Mouse (Mus musculus): ENCODE results near the gene Cldn4. TPM values are rescaled to one million over a fixed set of nuclear protein-coding genes. Genes with fewer than 3 reads are reported as not detected.

Cldn4 gene
- polyA plus RNA-seq, 1 experiment from 2014 or later, result 28.2 TPM

DNA sequence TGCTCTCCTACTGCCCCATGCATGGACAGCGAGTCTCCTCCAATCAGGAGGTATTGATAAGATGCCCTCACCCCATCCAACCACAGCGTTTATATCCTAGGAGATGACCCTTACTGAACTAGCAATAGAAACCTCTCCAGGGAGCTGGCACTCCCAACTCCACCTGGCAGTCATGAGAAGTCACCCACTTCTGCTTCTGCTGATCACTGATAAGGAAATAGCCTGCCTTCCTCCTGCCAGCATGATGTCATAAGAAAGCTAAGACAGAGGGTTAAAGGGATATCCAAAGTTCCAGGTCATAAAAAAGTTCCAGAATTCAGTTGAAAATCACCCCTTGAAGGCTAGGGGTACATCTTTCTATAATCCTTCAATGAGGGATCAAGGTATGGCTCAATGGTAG lies 29.4 kb upstream of the Cldn4 start:
- Histone ChIP-seq H3K4me2 (replicated peaks; ENCODE audit: low read depth, low read length) (no peak overlapping the region), H3K4me3 (ENCODE audit: low read depth, low read length) (no peak overlapping the region), H3K4me1 (ENCODE audit: insufficient read depth, low read depth, low read length) (peaks cover 3% of the 10 kb centered on the region; the same call in 1 of the 2 replicates), H3K9me3 (ENCODE audit: low read length) (no peaks in the 10 kb centered on the region), H3K27ac (ENCODE audit: low read length) (no peak overlapping the region), H3K27me3 (replicated peaks; ENCODE audit: insufficient read depth, low read length) (no peaks in the 10 kb centered on the region), H3K36me3 (ENCODE audit: insufficient read depth, low read length) (no peaks in the 10 kb centered on the region), H3K9ac (replicated peaks; ENCODE audit: low read depth) (no peak overlapping the region)
- ATAC-seq, result no peak
- TF ChIP-seq CTCF (IDR thresholded peaks at IDR 0.05), result no peak
- TF ChIP-seq EP300 (IDR thresholded peaks at IDR 0.05), result no peak
- WGBS, result 76% methylated on average over 2 of the region's 2 CpGs
- no peak for DNase-seq (ENCODE audit: low spot score)

DNA sequence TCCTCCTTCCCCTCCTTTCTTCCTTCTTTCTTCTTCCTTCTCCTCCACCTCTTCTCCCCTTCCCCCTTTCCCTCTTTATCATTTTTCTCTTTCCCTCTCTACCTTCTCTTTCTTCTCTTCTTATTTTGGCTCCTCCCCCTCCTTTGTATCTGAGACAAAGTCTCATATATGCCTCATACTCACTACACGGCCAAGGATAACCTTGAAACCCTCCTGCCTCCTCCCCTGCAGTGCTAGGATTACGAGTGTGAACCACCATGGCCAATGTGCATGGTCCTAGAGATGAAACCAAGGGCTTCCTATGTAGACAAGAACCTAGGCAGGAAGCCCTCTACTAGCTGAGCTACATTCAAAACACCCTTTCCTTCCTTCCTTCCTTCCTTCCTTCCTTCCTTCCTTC lies 28.2 kb upstream of the Cldn4 start:
- no peak for TF ChIP-seq EP300 (IDR thresholded peaks at IDR 0.05)
- TF ChIP-seq CTCF (IDR thresholded peaks at IDR 0.05), result no peak
- Histone ChIP-seq H3K9me3 (ENCODE audit: low read length) (no peaks in the 10 kb centered on the region), H3K4me1 (ENCODE audit: insufficient read depth, low read depth, low read length) (peaks cover 3% of the 10 kb centered on the region; the same call in 1 of the 2 replicates), H3K4me2 (replicated peaks; ENCODE audit: low read depth, low read length) (no peak overlapping the region), H3K4me3 (ENCODE audit: low read depth, low read length) (no peak overlapping the region), H3K36me3 (ENCODE audit: insufficient read depth, low read length) (no peaks in the 10 kb centered on the region), H3K9ac (replicated peaks; ENCODE audit: low read depth) (no peak overlapping the region), H3K27me3 (replicated peaks; ENCODE audit: insufficient read depth, low read length) (no peaks in the 10 kb centered on the region), H3K27ac (ENCODE audit: low read length) (0 out of 2 replicates have a peak overlapping the region, but pooled peaks have one; percentile 43)
- ATAC-seq (no peak), DNase-seq (ENCODE audit: low spot score) (no peak)
- 35% methylated on average over 2 of the region's 2 CpGs for WGBS

DNA sequence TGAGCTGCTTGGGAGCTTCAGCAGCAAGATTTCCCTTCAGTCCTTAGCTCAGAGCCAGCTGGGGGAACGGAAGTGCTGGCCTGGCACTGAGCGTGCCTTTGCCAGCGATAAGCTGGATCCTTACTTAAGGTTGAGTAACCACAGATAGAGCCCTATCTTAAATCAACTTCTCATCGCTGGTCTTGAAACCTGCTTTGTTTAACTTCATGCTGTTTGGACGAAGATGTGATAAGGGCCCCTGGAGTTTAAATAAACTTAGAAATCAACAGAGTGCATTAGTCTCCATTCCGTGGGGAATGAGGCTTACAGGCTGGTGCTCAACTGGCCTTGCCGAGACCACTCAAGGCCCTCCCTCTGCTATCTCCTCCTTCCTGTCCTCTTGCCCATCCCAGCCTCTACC lies 27.6 kb upstream of the Cldn4 start:
- Histone ChIP-seq H3K27ac (ENCODE audit: low read length) (peak overlapping the region; percentile 72), H3K4me1 (ENCODE audit: insufficient read depth, low read depth, low read length) (peaks cover 3% of the 10 kb centered on the region; the same call in 1 of the 2 replicates), H3K9ac (replicated peaks; ENCODE audit: low read depth) (no peak overlapping the region), H3K9me3 (ENCODE audit: low read length) (no peaks in the 10 kb centered on the region), H3K4me2 (replicated peaks; ENCODE audit: low read depth, low read length) (0 out of 2 replicates have a peak overlapping the region, but pooled peaks have one; percentile 17), H3K4me3 (ENCODE audit: low read depth, low read length) (no peak overlapping the region), H3K27me3 (replicated peaks; ENCODE audit: insufficient read depth, low read length) (no peaks in the 10 kb centered on the region), H3K36me3 (ENCODE audit: insufficient read depth, low read length) (no peaks in the 10 kb centered on the region)
- ATAC-seq, result peak; percentile 87
- DNase-seq (ENCODE audit: low spot score), result peak; percentile 80
- TF ChIP-seq CTCF (IDR thresholded peaks at IDR 0.05) (no peak), EP300 (IDR thresholded peaks at IDR 0.05) (peak; percentile 87)
- 4% methylated on average over 7 of the region's 7 CpGs for WGBS

DNA sequence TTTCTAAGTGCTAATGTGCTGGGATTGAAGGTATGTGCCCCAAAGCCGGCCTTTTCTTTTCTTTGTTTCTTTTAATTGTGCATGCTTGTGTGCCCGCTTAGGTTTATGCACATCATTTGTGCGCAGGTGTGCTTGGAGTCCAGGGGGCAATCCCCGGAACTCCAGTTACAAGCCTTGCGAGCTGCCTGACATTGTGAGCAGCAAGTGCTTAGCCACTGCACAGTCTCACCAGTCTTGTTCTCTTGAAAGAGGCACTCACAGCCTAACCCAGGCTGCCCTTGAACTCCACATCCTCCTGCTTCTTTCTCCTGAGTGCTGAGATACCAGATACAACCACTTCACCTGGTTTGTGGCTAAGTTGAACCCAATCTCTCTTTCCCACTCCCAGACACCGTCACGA lies 26.8 kb upstream of the Cldn4 start:
- Histone ChIP-seq H3K4me3 (ENCODE audit: low read depth, low read length) (no peak overlapping the region), H3K27ac (ENCODE audit: low read length) (peak overlapping the region; percentile 68), H3K4me1 (ENCODE audit: insufficient read depth, low read depth, low read length) (peaks cover 3% of the 10 kb centered on the region; the same call in 1 of the 2 replicates), H3K27me3 (replicated peaks; ENCODE audit: insufficient read depth, low read length) (no peaks in the 10 kb centered on the region), H3K36me3 (ENCODE audit: insufficient read depth, low read length) (no peaks in the 10 kb centered on the region), H3K9ac (replicated peaks; ENCODE audit: low read depth) (no peak overlapping the region), H3K4me2 (replicated peaks; ENCODE audit: low read depth, low read length) (no peak overlapping the region), H3K9me3 (ENCODE audit: low read length) (no peaks in the 10 kb centered on the region)
- ATAC-seq (no peak), DNase-seq (ENCODE audit: low spot score) (peak; percentile 43)
- WGBS, result 56% methylated on average over 7 of the region's 7 CpGs
- TF ChIP-seq EP300 (IDR thresholded peaks at IDR 0.05) (no peak), CTCF (IDR thresholded peaks at IDR 0.05) (no peak)

DNA sequence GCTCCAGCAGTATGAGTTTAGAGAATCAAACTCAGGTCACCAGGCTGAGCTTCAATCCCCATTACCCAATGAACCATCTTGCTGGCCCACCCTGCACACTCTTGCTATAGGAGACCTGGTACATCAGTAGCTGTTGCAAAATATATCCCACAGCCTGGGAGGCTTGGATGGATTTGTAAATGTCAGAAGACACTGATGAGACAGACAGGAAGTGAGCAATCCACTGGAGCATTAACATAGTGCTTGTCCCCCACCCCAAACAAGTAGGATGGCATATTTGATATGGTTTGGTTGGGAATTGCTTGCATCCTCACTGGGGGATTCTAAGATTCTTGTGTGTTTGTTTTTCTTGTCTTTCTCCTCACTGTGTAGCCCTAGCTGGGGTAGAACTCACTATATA lies 26.3 kb upstream of the Cldn4 start:
- peak overlapping the region; percentile 68 for H3K27ac ChIP-seq (ENCODE audit: low read length)
- no peak for TF ChIP-seq EP300 (IDR thresholded peaks at IDR 0.05)
- TF ChIP-seq CTCF (IDR thresholded peaks at IDR 0.05), result no peak
- no peak overlapping the region for H3K4me3 ChIP-seq (ENCODE audit: low read depth, low read length)
- DNase-seq (ENCODE audit: low spot score), result no peak
- no peak for ATAC-seq
- no peak overlapping the region for H3K9ac ChIP-seq (replicated peaks; ENCODE audit: low read depth)
- no peaks in the 10 kb centered on the region for H3K36me3 ChIP-seq (ENCODE audit: insufficient read depth, low read length)
- no peaks in the 10 kb centered on the region for H3K9me3 ChIP-seq (ENCODE audit: low read length)
- no peak overlapping the region for H3K4me2 ChIP-seq (replicated peaks; ENCODE audit: low read depth, low read length)
- peaks cover 3% of the 10 kb centered on the region; the same call in 1 of the 2 replicates for H3K4me1 ChIP-seq (ENCODE audit: insufficient read depth, low read depth, low read length)
- H3K27me3 ChIP-seq (replicated peaks; ENCODE audit: insufficient read depth, low read length), result no peaks in the 10 kb centered on the region

DNA sequence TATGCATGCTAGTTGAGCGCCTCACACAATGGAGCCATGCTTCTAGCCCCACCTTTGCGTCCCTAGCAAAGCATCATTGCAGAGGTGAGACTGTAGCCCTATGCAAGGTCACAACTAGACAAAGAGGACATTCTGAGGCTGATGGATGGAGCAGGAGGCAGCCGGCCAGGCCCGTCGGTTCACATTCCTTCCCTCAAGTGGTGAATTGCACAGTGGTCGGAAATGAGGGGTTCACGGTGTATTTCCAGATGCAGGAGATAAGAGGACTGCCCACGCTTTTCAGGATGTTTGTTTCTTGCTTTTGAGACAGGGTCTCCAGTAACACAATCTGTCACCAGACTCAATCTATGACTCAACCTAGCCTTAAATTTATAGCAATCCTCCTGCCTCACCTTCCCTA lies 23.9 kb upstream of the Cldn4 start:
- Histone ChIP-seq H3K27ac (ENCODE audit: low read length) (no peak overlapping the region), H3K36me3 (ENCODE audit: insufficient read depth, low read length) (no peaks in the 10 kb centered on the region), H3K4me3 (ENCODE audit: low read depth, low read length) (no peak overlapping the region), H3K4me1 (ENCODE audit: insufficient read depth, low read depth, low read length) (peaks cover 3% of the 10 kb centered on the region; the same call in 1 of the 2 replicates), H3K4me2 (replicated peaks; ENCODE audit: low read depth, low read length) (no peak overlapping the region), H3K9me3 (ENCODE audit: low read length) (no peaks in the 10 kb centered on the region), H3K27me3 (replicated peaks; ENCODE audit: insufficient read depth, low read length) (no peaks in the 10 kb centered on the region), H3K9ac (replicated peaks; ENCODE audit: low read depth) (no peak overlapping the region)
- WGBS, result 38% methylated on average over 8 of the region's 8 CpGs
- DNase-seq (ENCODE audit: low spot score) (peak; percentile 67), ATAC-seq (no peak)
- TF ChIP-seq EP300 (IDR thresholded peaks at IDR 0.05) (peak; percentile 73), CTCF (IDR thresholded peaks at IDR 0.05) (no peak)

Data from lung, postnatal 0 days (tissue).